Mouse (Mus musculus): ENCODE data around the gene Itsn1. TPM values are rescaled to one million over a fixed set of nuclear protein-coding genes. Genes with fewer than 3 reads are reported as not detected.
A peak's percentile ranks its signal among the peaks of the same experiment; 100 is the strongest.

Gene Itsn1
- total RNA-seq, 2 experiments from 2014 or later: 160 to 176 TPM

- DNase-seq (ENCODE audit: low spot score in 2 of 2): no peak
- Histone ChIP-seq H3K27ac (no peak overlapping the region), H3K4me3 (no peak overlapping the region)
- no peak for TF ChIP-seq CTCF (conservative IDR thresholded peaks at IDR 0.05)
Observed at GRCm38 (mm10) chr16:91811876-91812275, 82.8 kb downstream of the Itsn1 start.

DNA sequence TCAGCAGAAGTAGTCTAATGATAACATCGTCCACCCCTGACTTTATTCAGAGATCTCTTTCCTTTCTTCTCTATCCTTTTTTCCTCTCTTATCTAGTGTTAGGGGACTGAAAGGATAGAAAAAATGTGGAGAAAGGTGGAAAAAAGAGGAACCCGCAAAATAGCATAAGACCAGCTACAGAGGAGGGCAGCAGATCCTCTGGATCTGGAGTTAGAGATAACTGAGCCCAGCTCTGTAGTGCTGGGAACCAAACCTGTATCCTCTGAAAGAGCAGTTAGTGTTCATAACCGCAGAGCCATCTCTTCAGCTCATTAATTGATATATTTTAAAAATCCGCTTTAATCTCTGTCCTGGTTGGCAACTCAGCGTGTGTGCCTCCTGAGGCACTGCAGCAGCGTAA is 84.5 kb downstream of the Itsn1 start:
- no peak for TF ChIP-seq CTCF (conservative IDR thresholded peaks at IDR 0.05)
- no peak for DNase-seq (ENCODE audit: low spot score in 2 of 2)
- Histone ChIP-seq H3K4me3 (no peak overlapping the region), H3K27ac (no peak overlapping the region)

- Histone ChIP-seq H3K27ac (no peak overlapping the region), H3K4me3 (no peak overlapping the region)
- no peak for DNase-seq (ENCODE audit: low spot score in 2 of 2)
- no peak for TF ChIP-seq CTCF (conservative IDR thresholded peaks at IDR 0.05)
Observed at GRCm38 (mm10) chr16:91815067-91815466, 86.0 kb downstream of the Itsn1 start.

DNA sequence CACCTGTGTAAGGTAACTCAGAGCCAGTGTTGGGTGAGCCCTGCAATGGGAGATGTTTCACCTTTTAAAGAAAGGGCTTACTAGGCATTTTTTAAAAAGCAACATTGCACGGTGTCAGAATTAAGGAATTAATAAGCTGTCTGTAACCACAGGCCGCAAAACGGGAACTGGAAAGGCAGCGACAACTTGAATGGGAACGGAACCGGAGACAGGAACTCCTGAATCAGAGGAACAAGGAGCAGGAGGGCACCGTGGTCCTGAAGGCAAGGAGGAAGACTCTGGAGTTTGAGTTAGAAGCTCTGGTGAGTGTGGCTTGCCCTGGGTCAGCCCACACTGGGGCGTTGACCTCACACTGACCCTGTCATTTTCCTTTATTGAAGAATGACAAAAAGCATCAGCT is 91.2 kb downstream of the Itsn1 start:
- no peak for DNase-seq (ENCODE audit: low spot score in 2 of 2)
- no peak overlapping the region for H3K4me3 ChIP-seq
- H3K27ac ChIP-seq: no peak overlapping the region
- TF ChIP-seq CTCF (conservative IDR thresholded peaks at IDR 0.05): no peak

- TF ChIP-seq CTCF (conservative IDR thresholded peaks at IDR 0.05): no peak
- Histone ChIP-seq H3K27ac (no peak overlapping the region), H3K4me3 (no peak overlapping the region)
- DNase-seq (ENCODE audit: low spot score in 2 of 2): no peak
Observed at GRCm38 (mm10) chr16:91822325-91822724, 93.2 kb downstream of the Itsn1 start.

GRCm38 (mm10) chr16:91822759-91823158 is 93.7 kb downstream of the Itsn1 start:
- no peak for DNase-seq (ENCODE audit: low spot score in 2 of 2)
- Histone ChIP-seq H3K27ac (no peak overlapping the region), H3K4me3 (no peak overlapping the region)
- TF ChIP-seq CTCF (conservative IDR thresholded peaks at IDR 0.05): no peak

DNA sequence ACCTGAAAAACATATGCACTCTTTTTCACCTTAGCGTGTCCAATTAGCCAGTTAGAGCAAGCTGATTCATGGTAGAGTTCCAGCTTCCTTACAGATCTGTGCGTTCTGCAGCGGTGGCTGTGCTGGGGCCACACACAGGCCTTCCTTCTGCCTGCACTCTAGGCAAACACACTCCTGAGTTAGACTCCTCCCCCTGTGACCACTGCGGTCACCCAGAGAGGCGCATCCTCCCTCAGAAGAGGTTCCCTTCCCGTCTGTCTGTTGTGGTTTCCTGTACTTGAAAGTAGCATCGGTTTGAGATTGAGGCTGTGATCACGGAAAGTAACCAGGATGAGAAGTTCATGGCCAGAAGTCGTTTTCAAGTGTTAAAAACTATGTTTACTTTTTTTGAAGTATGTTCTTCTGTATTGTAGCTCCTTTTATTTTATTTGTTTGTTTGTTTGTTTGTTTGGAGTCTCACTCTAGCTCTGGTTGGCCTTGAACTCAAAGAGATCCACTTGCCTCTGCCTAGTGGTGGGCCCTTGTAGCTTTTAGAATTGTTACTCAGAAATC is 96.8 kb downstream of the Itsn1 start:
- no peak for DNase-seq (ENCODE audit: low spot score in 2 of 2)
- TF ChIP-seq CTCF (conservative IDR thresholded peaks at IDR 0.05): no peak
- Histone ChIP-seq H3K27ac (no peak overlapping the region), H3K4me3 (no peak overlapping the region)

DNA sequence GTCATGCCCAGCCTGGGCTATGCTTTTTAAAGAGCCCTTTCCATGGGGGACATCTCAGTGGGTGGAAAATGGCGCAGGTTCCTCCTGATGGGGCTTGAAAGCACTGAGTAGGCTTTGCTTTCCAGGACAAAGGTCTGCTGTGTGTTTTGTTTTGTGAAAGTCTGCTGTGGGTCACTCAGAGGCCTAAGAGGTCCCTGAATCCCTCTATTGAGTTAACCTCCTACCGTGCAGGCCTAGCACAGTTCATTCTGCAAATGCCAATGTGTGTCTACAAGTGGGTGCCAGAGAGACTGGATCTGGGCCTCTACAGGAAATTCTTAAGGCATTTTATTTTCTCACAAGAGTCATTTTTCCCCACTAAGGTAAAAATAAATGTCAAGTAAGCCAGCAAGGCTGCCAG is 97.8 kb downstream of the Itsn1 start:
- no peak for TF ChIP-seq CTCF (conservative IDR thresholded peaks at IDR 0.05)
- H3K4me3 ChIP-seq: no peak overlapping the region
- DNase-seq (ENCODE audit: low spot score in 2 of 2): no peak
- H3K27ac ChIP-seq: peak overlapping the region; percentile 46; the same call in 1 of the 2 replicates

DNA sequence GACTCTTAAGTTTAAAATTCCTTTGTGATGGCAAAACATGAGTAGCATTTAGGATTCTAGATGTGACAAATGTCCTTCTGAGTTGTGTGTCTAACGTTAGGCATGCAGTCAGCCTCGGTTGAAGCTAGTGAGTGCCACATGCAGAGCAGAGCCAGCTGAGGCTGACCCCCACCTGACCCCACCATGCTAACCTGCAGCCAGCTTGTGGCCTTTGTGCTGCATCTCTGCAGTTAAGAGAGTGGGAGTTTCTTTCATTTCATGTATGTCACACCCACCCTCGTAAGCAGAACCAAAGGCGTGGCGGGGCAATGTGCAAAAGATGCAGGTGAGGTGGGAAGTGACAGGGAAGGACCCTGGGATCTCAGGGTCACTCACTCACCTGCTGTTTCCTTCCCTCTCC is 98.4 kb downstream of the Itsn1 start:
- Histone ChIP-seq H3K27ac (0 out of 2 replicates have a peak overlapping the region, but pooled peaks have one; percentile 46), H3K4me3 (no peak overlapping the region)
- no peak for TF ChIP-seq CTCF (conservative IDR thresholded peaks at IDR 0.05)
- DNase-seq (ENCODE audit: low spot score in 2 of 2): no peak

DNA sequence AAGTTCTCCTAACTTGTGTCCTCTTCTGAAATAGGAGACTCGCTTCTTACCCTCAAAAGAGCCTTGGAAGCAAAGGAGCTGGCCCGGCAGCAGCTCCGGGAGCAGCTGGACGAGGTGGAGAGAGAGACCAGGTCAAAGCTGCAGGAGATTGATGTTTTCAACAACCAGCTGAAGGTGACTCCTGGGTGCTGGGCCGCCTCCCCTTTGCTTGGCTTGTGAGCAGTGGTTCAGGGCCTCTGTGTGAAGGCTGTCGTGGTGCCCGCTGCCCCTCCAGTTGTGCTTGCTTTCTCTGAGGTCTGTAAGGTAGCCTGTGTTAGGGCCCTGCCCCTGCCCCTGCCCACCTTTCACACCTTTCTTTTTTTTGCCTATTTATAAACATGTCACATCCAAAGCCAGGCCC is 99.1 kb downstream of the Itsn1 start:
- TF ChIP-seq CTCF (conservative IDR thresholded peaks at IDR 0.05): no peak
- no peak overlapping the region for H3K27ac ChIP-seq
- no peak overlapping the region for H3K4me3 ChIP-seq
- no peak for DNase-seq (ENCODE audit: low spot score in 2 of 2)

- Histone ChIP-seq H3K4me3 (no peak overlapping the region), H3K27ac (no peak overlapping the region)
- TF ChIP-seq CTCF (conservative IDR thresholded peaks at IDR 0.05): no peak
- DNase-seq (ENCODE audit: low spot score in 2 of 2): no peak
Observed at GRCm38 (mm10) chr16:91828603-91829002, 99.5 kb downstream of the Itsn1 start.

DNA sequence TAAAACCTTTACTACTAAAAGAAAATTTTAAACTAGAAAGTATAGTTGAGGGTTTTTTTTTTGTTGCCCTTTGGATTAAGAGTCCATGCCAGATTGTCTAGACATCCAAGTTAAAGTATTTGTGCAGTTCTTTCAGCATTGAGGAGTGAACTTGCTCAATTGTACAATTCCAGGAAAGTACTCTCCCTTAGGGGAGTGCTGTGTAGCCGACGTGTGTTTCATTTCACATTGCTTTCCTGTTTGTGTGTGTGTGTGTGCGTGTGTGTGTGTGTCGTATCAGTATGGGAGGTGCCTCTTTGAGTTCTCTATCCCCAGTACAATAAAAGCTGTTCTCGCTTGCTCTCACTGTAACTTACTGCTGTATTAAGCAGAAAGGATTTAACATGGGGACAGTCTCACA is 100.0 kb downstream of the Itsn1 start:
- no peak overlapping the region for H3K4me3 ChIP-seq
- no peak for TF ChIP-seq CTCF (conservative IDR thresholded peaks at IDR 0.05)
- no peak overlapping the region for H3K27ac ChIP-seq
- DNase-seq (ENCODE audit: low spot score in 2 of 2): no peak

DNA sequence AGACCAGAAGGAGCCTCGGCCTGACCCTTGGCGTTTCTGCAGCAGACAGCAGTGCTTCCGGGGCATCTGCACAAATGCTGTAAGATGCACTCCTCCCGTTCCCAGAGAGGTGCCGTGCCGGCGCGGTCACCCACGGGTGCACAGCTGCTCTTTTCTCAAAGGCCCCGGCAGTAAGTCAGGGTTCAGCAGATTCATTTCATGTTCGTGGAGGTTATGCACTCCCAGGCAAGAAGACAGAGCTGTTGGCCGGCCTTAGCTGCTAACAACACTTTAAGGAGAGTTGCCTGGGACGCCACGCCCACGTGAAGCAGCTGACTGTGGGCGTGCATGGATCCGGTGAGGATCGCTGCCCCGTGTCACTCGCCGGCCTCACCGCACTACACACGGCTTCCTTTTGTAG is 101.2 kb downstream of the Itsn1 start:
- no peak overlapping the region for H3K4me3 ChIP-seq
- DNase-seq (ENCODE audit: low spot score in 2 of 2): no peak
- H3K27ac ChIP-seq: no peak overlapping the region
- TF ChIP-seq CTCF (conservative IDR thresholded peaks at IDR 0.05): no peak

DNA sequence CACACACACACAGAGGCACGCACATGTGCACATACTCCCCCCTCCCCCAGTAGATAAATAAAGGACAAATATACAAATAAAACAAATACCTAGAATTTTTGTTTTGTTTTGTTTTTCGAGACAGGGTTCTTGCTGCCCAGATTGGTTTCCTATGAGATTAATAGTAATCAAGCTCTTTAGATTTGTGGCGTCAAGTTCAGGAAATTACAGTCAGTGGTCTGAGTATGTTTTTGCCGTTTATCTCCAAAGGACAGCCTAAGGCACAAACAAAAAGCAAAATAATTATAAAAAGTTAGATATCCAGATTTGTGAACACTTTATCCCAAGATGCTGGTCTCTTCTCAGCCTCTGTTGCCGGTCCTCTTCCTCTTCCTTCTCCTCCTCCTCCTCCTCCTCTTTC is 104.0 kb downstream of the Itsn1 start:
- H3K27ac ChIP-seq: no peak overlapping the region

DNA sequence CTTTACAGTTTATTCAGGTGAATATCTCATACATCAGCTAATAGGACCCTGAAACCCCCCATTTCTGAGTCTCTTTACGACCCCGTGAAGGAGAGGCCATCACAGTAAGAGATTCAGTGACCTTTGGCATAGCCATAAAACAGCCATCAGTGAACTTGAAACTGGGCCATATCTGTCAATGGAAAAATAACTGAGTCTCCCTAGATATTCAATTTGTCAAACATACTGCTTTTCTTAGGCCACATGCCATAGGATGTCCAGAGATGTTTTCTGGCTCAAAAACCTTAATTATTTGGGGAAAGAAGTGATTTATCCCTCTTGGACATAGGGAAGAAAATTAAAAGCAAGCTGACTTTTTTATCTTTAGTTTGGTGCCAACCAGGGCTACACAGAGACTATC is 104.5 kb downstream of the Itsn1 start:
- Histone ChIP-seq H3K27ac (no peak overlapping the region), H3K4me3 (no peak overlapping the region)
- DNase-seq (ENCODE audit: low spot score in 2 of 2): no peak
- no peak for TF ChIP-seq CTCF (conservative IDR thresholded peaks at IDR 0.05)

More for the DNA sequence above, 104.0 kb downstream of the Itsn1 start:
- TF ChIP-seq CTCF (conservative IDR thresholded peaks at IDR 0.05): no peak
- H3K4me3 ChIP-seq: no peak overlapping the region
- DNase-seq (ENCODE audit: low spot score in 2 of 2): no peak
